Mouse (Mus musculus) mouse embryonic stem cell (cell line): ENCODE data around the gene Tsku.

ENCODE experiments used
- in situ Hi-C, 2 experiments: fragments of 300-500 bp; cut with MboI; formaldehyde crosslinking; loops; 1 replicate in 1 of 2; 3 replicates in 1 of 2; pipeline ENCODE4 v1.14.3; 2019 to 2020; ENCODE audit warnings: low sequenced_read_pairs in 2 of 2, low pct_unique_long_range_greater_than_20kb in 1 of 2, mixed read lengths in 1 of 2; ENCODE audit not compliant: unreplicated experiment in 1 of 2

Gene Tsku

DNA sequence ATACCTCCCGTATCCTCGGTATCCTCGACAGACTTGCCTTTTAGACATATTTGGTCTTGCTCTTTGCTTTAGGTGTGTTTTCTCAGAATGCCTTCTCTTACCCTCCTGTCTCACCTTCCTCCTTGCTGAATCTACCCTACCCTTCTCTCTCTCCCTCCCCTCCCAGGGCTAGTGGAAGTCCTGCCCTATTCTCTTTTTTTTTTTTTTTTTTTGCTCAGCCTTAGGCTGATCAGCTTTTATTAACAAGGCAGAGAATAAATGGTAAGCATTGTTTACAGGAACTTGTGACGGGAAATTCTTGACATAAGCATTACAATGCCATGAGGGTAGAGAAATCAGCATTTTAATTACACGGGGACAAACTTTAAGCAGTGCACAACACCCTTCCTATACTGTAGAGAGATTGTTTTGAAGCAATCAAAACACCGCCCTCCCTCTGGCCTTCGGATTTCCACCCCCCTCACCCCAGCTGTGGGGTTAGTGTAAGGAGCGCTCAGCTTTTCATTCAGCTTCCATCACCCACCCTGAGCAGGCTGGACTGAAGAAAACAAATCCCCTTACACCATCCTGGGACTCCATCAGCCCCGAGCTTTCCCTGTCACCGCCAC lies 8.7 kb upstream of the Tsku start:
- in situ Hi-C loops, result no loop called here

GRCm38 (mm10) chr7:98361662-98362061 lies 534 bp upstream of the Tsku start:
- in situ Hi-C loops, result no loop called here

DNA sequence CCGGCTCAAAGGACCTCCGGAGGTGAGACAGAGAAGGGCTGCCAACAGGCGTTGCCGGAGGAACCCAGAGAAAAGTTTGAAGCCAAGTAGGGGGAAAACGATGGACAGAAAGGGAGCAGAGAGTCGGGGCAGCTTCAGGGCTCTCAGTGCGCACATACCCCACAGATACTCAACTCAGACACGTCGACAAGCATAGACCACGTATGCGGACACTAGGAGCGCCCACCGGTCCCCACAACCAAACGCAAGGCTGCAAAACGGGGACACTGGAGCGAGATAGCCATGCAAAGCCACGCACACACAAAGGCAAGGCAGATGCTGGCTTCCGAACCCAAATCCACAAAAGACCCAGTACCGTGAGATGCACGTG lies 522 bp downstream of the Tsku start:
- in situ Hi-C loops, result no loop called here

- in situ Hi-C loops, result loop anchor here in 1 of 2 experiments (5.0 kb wide), 1 partner anchor 62 kb away; no protein-coding TSS in a partner anchor
Measured at GRCm38 (mm10) chr7:98359951-98360620, 1.0 kb downstream of the Tsku start.

DNA sequence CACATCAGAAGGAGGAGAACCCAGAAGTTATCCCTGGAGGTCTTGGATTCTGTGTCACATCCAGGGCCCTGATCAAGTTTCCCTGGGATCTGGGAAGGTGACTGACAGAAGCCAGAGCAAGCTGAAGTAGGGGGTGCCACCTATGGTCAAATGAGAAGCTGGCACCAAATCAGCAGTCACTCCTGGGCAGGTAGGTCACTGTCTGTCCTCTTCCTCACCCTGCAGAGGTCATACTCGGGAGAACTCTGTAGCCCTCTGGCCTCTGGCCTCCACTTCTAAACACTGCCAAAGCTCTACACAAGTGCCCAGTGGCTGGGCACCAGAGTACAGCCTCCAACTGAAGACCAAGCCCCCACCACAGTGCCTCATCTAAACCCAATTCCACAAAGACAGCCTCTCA lies 3.1 kb downstream of the Tsku start:
- in situ Hi-C loops, result loop anchor here in 1 of 2 experiments (5.0 kb wide), 1 partner anchor 64 kb away; no protein-coding TSS in a partner anchor

GRCm38 (mm10) chr7:98357324-98357723 lies 3.8 kb downstream of the Tsku start:
- in situ Hi-C loops, result loop anchor here in 1 of 2 experiments (5.0 kb wide), 1 partner anchor 65 kb away; no protein-coding TSS in a partner anchor

DNA sequence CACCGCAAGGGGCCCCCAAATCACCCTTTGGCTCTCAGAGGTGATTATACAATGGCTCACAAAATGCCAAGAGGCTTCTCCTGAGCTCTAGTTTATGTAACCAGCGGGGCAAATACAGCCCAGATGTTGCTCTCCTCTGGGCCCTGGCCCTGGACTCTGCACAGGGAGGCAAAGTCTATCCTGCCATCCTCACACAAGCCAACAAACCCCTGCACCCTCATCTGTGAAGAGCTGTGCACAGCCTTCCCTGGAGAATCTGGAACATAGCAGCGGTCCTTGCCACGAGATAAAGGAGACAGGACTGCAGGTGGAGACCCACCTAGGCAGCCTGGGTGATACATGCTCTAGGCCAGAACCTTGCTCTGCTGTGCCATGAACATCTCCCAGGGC lies 6.2 kb downstream of the Tsku start:
- in situ Hi-C loops, result loop anchor here (5.0 kb wide), 2 partner anchors 67 to 77 kb away; no protein-coding TSS in a partner anchor

DNA sequence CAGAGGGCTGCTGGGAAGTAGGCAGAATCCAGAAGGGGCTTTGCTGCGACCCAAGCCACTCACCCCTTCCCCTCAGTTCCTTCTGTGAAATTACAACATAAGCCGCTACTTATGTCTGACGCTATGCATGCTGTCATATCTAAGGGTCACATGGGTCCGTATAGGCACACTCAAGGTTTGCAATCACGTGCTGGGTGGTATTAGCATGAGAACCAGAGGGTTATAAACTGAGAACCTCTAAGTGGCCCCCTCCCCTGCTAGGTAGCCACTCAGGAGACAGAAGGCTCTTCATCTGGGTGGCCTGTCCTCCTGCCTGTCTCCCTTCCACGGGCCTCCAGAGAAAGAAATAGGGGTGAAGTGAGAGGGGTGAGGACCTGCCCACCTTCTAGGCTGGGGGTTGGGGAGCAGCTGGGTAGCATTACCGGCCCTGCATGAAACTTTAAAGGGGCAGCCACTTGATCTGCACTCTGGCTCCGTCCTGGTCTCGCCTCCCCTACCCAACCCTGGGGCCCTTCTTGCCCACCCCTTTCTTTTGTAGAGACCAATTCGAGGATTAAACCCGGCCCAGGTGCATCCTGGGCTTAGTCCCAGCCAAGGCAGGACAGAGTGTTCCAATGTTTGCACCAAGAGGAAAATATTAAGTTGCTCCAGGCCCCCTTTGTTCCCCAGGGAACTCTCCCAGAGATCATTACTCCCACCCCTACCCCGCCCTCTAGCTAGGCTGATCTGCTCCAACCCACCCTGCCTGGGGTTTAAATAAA lies 6.8 kb downstream of the Tsku start:
- in situ Hi-C loops, result loop anchor here in 1 of 2 experiments (5.0 kb wide), 1 partner anchor 78 kb away; no protein-coding TSS in a partner anchor

DNA sequence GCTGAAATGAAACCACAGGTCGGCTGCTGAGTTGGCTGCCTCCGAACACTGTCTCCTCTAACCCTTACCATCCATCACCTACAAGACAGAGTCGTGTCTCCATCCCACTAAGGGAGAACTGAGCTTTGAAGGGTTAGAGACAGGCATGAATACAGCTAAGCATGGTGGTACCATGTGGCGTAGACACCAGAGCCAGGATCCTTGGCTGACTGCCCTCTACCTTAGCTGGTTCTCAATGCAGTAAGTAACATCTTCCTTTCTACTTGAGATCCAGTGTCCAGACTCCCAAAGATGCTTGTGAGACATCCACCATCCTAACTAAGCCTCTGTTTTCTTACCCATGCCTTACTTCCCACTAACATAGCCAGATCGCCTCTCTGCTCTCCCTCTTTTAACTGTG lies 7.5 kb downstream of the Tsku start:
- in situ Hi-C loops, result loop anchor here in 1 of 2 experiments (5.0 kb wide), 1 partner anchor 79 kb away; no protein-coding TSS in a partner anchor

- in situ Hi-C loops, result loop anchor here in 1 of 2 experiments (5.0 kb wide), 1 partner anchor 81 kb away; no protein-coding TSS in a partner anchor
Measured at GRCm38 (mm10) chr7:98351523-98351922, 9.6 kb downstream of the Tsku start.

DNA sequence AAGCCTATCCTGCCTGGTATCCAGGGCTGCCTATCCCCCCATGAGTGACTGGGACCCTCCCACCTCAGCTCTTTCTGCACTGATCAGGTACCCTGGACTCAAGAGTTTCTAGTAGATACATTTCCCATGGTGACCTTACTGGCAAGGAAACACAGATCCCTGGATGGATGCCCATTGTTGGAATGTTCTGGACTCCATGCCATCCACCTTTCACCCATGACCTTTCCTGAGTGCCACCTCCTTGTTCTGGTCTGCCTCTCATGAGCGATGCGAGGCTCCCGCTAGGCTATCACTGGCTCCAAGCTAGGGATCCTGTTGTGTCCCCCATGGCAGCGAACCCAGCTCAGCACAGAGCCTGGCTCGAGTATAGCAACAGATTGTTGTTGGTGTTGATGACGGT lies 11.3 kb downstream of the Tsku start:
- in situ Hi-C loops, result loop anchor here in 1 of 2 experiments (5.0 kb wide), 1 partner anchor 82 kb away; no protein-coding TSS in a partner anchor

GRCm38 (mm10) chr7:98349096-98349495 lies 12.0 kb downstream of the Tsku start:
- in situ Hi-C loops, result no loop called here

GRCm38 (mm10) chr7:98348043-98348442 lies 13.1 kb downstream of the Tsku start:
- in situ Hi-C loops, result no loop called here

DNA sequence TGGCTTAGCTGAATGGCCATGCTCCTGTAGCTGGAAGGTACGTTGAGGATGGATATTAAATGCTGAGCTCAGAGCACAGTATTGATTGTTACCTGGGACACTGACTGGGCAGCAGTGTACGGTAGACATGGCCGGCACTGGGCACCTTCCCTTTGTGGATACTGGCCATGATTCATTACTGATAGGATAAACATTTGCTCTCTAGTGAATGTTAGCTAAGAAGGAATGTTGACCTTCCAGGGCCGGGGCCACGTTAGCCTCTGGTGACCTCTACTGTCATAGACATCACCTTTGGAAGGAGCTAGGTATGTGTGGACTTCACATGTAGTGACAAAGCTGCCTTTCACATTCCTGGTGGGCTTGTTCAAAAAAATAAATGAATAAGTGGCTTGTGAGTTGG lies 13.7 kb downstream of the Tsku start:
- in situ Hi-C loops, result no loop called here

- in situ Hi-C loops, result no loop called here
Measured at GRCm38 (mm10) chr7:98345036-98345435, 16.1 kb downstream of the Tsku start.

DNA sequence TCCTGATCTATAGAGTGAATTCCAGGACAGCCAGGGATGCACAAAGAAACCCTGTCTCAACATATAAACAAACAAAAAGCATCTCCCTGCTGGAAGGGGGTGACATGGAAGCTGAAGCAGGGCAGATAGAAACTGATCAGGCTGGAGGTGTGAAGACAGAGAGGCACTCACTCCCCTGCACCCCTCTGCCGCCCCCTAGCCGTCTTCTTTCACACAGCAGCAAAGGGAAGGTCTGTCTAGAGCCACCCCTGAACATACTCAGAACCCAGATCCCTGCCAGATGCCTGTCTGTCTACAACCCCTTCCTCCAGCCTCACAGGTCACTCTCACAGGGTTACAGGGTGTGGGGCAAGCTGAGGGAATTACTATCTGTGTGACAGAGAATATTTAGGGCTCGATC lies 16.8 kb downstream of the Tsku start:
- in situ Hi-C loops, result no loop called here

GRCm38 (mm10) chr7:98342249-98342648 lies 18.9 kb downstream of the Tsku start:
- in situ Hi-C loops, result no loop called here

GRCm38 (mm10) chr7:98341475-98341874 lies 19.7 kb downstream of the Tsku start:
- in situ Hi-C loops, result no loop called here

- in situ Hi-C loops, result no loop called here
Measured at GRCm38 (mm10) chr7:98340343-98340742, 20.8 kb downstream of the Tsku start.
